Mouse (Mus musculus) monocyte, adult 2 months (primary cell): Measurements from ENCODE around the gene Mvd.

Source experiments
- DNase-seq, 2 experiments: peaks; one replicate each; pipeline ENCODE4 v3.0.0; 2022; ENCODE audit warnings: low spot score in 2 of 2, low read depth in 1 of 2

The Mvd gene

GRCm38 (mm10) chr8:122430058-122430636 is 13.1 kb downstream of the Mvd start:
- DNase-seq = peak; percentile 80 to 85

GRCm38 (mm10) chr8:122428163-122428562 is 15.1 kb downstream of the Mvd start:
- no peak for DNase-seq

DNA sequence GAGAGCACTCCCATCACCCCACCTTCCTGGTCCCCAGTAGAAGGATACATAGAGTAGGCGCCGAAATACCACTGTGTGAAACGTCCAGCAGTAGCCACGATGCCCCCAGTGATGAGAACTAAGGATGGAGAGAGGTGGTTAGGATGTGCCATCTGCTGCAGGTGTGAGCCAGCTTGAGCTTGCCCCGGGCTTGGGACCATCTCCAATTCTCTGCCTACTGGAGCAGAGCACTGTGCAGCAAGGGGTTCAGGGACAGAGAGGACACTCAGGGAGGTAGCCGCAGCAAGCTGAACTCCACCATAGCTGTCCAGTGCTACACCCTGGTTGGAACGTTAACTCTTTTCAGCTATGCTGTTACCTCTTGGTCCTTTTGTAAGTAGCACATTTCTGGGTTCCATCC is 15.6 kb downstream of the Mvd start:
- DNase-seq = no peak

DNA sequence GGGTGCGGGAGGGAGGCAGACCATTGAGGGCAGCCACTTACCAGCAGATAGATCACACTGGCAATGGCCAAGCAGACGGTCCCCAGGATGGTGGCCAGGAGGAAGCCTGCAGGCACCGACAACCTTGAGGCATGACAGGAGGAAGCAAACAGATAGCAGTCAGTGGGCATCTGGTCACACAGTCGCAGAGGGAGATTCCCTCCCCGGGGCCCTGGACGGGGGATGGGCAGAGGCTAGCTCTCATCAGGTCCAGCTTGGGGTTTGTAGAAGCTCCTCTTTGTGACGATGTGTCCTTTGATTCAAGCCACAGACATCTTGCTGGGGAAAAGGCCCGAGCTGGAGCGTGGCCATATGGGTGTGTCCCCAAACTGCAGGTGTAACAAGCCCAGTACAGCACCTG is 17.1 kb downstream of the Mvd start:
- no peak for DNase-seq

- no peak for DNase-seq
Observed at GRCm38 (mm10) chr8:122423659-122424058, 19.6 kb downstream of the Mvd start.

DNA sequence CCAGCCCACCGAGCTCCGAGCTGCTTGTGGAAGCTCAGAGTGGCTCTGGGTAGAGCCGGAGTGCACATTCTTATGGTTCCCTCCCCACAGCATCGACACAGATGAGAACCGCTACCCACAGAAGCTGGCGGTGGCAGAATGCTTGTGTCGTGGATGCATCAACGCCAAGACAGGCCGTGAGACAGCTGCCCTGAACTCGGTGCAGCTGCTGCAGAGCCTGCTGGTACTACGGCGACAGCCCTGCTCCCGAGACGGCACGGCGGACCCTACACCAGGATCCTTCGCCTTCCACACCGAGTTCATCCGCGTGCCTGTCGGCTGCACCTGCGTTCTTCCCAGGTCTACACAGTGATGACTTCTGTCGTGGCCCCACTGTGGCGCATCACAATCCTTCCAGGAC is 20.0 kb downstream of the Mvd start:
- no peak for DNase-seq

GRCm38 (mm10) chr8:122421376-122422070 is 21.7 kb downstream of the Mvd start, which contains the start of gene Il17c:
Gene Il17c (plus strand): TSS chr8:122422020.
- no peak for DNase-seq

DNA sequence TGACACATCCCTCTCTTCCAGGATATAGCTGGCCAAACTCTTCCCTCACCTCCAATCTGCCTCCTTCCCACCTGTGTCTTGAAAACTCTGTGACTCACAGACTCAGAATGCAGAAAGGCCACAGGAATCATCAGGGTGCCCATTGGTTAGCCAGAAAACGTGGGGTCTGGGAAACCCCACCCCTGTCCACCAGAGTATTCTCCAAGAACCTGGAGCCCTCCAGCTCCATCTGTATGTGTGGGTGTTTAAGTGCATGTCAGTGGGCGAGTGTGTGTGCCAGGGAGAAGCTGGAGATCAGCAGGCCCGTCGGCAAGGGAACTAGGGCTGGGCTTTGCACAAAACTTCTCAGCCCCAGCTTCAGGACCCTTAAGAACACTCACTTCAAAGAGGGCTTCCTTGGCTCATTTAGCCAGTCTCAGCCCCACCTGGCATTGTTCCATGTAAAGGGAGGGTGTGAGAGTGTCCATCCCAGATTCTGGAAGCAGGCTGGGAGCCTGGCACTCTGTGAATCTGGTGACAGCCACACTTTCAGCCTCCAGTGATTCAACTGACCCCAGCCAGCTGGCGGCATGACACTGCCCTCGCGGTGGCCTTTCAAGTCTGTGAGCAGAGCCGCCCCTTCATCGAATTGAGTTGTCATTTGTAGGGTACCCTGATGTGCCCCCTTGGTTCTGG is 23.2 kb downstream of the Mvd start:
- no peak for DNase-seq

- DNase-seq = no peak
Observed at GRCm38 (mm10) chr8:122415554-122415953, 27.7 kb downstream of the Mvd start.

DNA sequence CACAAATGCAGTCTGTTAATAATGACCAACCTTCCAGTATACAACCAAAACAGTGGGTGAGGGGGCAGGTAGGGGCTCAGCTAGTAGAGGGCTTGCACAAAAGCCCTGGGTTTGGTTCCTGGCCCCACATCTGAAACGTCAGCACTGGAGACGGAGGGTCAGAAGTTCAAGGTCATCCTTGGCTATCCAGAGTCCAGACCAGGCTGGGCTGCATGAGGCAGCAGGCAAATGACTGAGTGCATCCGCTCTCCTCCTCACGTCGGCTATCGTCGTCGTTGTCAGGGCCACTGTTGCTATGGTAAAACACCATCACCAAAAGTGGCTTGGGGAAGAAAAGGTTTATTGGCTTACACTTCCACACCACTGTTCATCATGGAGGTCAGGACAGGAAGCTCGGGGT is 28.9 kb downstream of the Mvd start:
- no peak for DNase-seq

- DNase-seq = no peak
Observed at GRCm38 (mm10) chr8:122407678-122408077, 35.5 kb downstream of the Mvd start.

DNA sequence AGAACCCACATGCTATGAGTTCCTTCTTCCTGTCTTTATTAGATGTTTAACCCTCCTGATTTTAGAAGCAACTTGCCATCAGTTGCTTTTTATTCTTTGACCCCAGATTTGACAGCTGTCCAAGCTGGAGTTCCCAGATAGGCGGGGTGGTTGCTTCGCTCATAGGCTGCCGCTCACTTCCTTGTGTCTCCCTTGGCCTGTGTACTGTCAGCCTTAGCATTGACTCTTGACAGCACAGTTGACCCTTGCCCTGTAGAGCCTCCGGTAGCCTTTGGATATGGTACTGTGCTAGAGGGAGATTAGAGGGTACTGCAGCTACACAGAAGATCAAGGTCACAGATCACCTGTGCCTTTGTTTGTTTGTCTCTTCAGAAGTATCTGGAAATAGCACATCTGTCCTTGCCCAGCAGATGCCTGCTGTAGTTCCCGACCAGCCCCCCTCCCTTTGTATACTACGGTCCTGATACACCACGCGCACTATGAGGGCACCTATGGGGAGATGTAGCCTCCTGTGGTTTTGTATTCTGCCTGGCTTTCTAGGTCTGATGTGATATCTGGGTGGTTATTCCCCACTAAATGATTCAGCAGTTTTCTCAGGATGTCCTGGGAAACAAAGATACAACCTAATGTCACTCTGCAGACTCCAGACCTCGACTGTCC is 37.9 kb downstream of the Mvd start:
- DNase-seq = no peak

DNA sequence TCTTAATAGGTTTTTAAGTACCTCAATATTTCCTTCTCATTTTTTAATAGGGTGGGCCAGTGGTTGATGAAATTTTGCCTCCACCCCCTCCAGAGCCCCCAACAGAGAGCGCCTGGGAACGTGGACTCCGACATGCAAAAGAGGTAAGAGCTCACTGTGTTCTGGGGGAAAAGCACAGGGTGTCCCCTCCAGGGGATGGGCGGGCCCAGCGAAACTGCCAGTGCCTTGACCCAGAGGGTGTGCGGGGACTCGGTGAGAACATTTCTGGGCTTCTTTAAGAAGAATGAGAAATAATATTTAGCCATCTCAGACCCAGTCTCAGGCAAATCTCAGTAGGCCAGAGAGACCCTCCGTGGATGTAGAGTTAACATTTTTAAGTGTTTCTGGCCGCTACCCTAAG is 45.0 kb downstream of the Mvd start:
- DNase-seq = no peak

DNA sequence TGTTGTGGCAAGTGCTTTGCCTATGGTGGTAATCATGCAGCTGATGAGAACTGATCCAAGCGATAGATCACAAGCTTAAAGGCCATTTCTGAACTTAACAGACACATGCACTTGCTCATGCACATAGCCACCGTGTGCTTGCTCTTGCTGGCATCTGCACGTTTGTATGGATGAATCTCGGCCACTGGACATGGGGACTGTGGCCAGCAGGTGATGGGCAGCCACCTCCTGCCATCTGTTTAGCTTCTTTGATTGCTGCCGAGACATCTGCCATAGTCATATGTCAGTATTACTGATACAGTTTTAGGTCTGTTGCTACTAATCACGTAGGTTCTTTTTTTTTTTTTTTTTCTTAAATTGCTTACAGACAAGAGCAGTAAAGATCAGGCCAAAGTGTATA is 47.9 kb downstream of the Mvd start:
- DNase-seq = no peak

- no peak for DNase-seq
Observed at GRCm38 (mm10) chr8:122393717-122394116, 49.5 kb downstream of the Mvd start.

DNA sequence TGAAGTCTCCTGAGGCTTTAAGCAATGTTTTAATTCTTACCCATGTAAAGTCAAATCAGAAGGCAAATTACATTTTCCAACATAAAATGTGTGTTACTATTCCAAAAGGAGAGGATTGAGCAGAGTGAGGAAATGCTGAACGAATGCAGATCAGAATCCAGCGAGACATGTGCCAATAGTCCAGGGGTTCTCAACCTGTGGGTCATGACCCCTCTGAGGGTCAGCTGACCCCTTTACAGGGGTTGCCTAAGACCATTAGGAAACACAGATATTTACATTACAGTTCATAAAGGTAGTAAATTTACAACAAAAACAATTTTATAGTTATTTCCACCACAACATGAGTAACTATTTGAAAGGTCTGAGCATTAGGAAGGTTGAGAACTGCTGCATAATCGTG is 52.5 kb downstream of the Mvd start:
- no peak for DNase-seq

GRCm38 (mm10) chr8:122389357-122389756 is 53.9 kb downstream of the Mvd start:
- no peak for DNase-seq
